Mouse (Mus musculus) kidney, adult 2 months (tissue): Measurements from ENCODE around the gene Rptor.

Experiments
- CTCF ChIP-seq: fragments of 200-500 bp; conservative IDR thresholded peaks from 2 replicates; pipeline ENCODE4 v1.5.1; 2011; ENCODE audit warnings: low read depth, mild to moderate bottlenecking, control low read depth, low read length, moderate library complexity, mixed read lengths; ENCODE audit not compliant: insufficient read depth, insufficient read length
- POLR2A ChIP-seq: fragments of 200-500 bp; IDR thresholded peaks from one replicate; pipeline ENCODE4 v1.6.1; 2011; ENCODE audit warnings: low read depth, low read length, control low read depth

DNA sequence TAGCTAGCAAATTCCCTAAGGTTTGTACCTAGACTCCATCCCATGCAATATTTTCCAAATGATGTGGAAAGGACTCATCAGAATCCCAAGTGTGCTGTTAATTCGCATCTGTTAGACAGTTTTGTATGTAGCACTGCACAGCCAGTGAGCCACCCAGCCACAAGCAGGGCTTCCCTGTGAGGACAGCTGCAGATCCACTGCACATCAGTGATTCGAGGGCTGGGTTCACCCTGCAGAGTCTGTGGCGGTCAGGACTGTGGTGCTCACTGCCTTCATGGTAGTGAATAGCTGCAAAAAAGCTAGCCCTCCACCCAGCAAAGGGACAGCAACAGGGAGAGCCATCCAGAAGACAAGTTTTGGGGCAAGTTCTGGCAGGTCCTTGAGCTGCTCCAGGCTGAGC is 201.7 kb downstream of the Rptor start:
- TF ChIP-seq CTCF (no peak), POLR2A (no peak)
